Mouse (Mus musculus) thymus, adult 2 months (tissue): ENCODE data around the gene Ehbp1.

ENCODE experiments used
- CTCF ChIP-seq: fragments of 200-500 bp; IDR thresholded peaks from 2 replicates; pipeline ENCODE4 v1.5.1; 2012; ENCODE audit warnings: mild to moderate bottlenecking, control low read depth, low read length, moderate library complexity, borderline replicate concordance; ENCODE audit not compliant: control insufficient read depth, poor library complexity, insufficient read depth; ENCODE audit errors: extremely low read depth
- POLR2A ChIP-seq: fragments of 200-500 bp; IDR thresholded peaks from 2 replicates; pipeline ENCODE4 v1.6.1; 2012; ENCODE audit warnings: mild to moderate bottlenecking, low read length, control low read depth, moderate library complexity; ENCODE audit not compliant: control insufficient read depth, poor library complexity, insufficient read depth; ENCODE audit errors: extremely low read depth

DNA sequence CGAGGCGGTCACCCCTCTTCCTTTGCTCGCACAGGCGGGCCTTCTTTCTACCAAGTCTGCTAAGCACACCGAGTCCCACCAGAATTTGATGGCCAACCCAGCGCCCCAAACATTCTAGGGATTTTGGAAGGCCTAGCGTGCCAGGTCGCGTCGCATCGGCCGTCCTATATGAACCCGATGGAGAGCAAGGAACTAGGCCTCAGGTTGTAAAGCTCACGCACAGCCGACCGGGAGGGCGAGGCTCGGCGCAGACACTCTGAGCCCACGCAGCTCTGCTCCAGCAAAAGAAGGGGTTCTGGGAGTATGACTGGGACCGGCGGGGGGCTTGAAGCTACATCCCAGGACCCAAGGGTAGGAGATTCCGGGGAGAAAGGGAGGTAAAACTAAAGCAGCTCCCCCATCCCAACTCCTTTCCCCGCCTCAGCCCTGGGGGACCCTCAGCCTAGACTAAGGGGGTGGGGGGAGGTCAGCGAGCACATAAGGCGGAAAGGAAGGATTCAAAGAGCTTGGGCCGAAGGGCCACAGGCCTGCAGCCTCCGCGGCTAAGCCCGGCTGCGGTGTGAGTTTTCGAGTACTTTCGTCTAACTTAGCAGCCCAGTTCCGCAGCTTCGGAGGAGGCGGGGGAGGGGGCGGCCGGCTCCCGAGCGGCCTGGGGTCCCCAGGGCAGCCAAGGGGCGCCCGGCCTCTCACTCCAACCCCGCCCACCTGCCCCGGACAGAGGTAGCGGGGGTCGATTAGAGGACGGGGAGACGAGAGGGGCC is 341.6 kb downstream of the Ehbp1 start:
- TF ChIP-seq POLR2A (no peak), CTCF (no peak)
